ENCODE assay signal across 8 mouse cellular contexts in the genomic region with DNA sequence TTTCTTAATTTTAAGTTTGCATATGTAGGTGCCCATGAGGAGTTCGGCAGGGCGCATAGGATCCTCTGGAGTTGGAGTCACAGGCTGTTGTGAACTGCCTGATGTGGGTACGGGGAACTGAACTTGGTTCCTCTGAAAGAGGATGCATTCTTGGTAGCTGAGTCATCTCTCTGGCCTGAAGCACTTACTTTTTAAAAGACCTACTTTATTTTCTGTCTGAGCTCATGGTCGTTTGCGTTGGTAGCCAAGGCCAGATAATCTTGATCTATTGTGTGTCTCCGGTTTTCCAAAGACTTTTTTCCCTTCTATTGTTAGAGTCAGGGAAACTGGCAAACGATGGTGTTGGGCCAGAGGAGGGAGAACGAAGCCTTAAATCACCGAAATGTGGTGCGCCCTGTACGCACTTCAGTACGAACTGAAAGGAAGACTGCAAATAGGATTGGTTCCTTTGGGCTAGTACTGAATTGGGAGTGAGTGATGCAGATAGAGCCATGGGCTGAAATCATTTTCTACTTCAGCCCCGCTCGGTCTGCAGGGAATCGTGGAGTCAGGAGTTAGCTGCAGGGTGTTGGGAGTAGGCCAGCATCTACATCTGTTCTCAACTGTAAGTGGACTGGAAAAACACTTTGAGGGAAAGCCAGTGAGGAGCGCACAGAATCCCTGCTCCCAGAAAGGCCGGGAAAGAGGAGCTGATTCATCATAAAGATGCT. TPM values are rescaled to one million over a fixed set of nuclear protein-coding genes. Genes with fewer than 3 reads are reported as not detected.
A peak's percentile ranks its signal among the peaks of the same experiment; 100 is the strongest.
DNase-seq lines count a peak whose midpoint lies in the region; ATAC-seq and TF ChIP-seq lines count a peak whose summit lies in the region.

No protein-coding gene starts in this region.

- no peaks in the 10 kb centered on the region for H3K36me3 ChIP-seq in E14TG2a.4 (ENCODE audit: insufficient read depth, low read length)
- no peaks in the 10 kb centered on the region for H3K36me3 ChIP-seq in kidney, embryonic 15.5 days

- TF ChIP-seq CTCF in E14TG2a.4 (conservative IDR thresholded peaks at IDR 0.05; ENCODE audit: low read length), result no peak

- peaks cover 20% of the 10 kb centered on the region for H3K4me1 ChIP-seq in E14TG2a.4 (replicated peaks; ENCODE audit: low read depth, low read length)
- H3K4me1 ChIP-seq in kidney, embryonic 15.5 days, result no peaks in the 10 kb centered on the region

- peak; percentile 58 for DNase-seq in adrenal gland, adult 2 months
- no peak for DNase-seq in adrenal gland, postnatal 4 days (ENCODE audit: low spot score in 2 of 2)
- DNase-seq in cerebellum, postnatal 10 days, result peak; percentile 87 to 93
- DNase-seq in heart, adult 8-10 months (ENCODE audit: low spot score), result peak; percentile 69
- peak; percentile 50 for DNase-seq in lung, postnatal 10 days
- DNase-seq in adipocyte (ENCODE audit: low spot score), result no peak

- 54% methylated on average over 17 of the region's 17 CpGs for WGBS in kidney, embryonic 15.5 days

- ATAC-seq in kidney, embryonic 15.5 days (replicated peaks; ENCODE audit: low FRiP score), result 0 out of 2 replicates have a peak, but pooled peaks have one; percentile 29

- peaks cover 11% of the 10 kb centered on the region for H3K27me3 ChIP-seq in E14TG2a.4 (ENCODE audit: insufficient read depth, low read length)
- H3K27me3 ChIP-seq in kidney, embryonic 15.5 days, result no peaks in the 10 kb centered on the region

- H3K4me3 ChIP-seq in E14TG2a.4 (replicated peaks; ENCODE audit: low read length), result 0 out of 2 replicates have a peak overlapping the region, but pooled peaks have one; percentile 11
- no peak overlapping the region for H3K4me3 ChIP-seq in kidney, embryonic 15.5 days (replicated peaks)

- H3K27ac ChIP-seq in kidney, embryonic 15.5 days, result peak overlapping the region; percentile 59

- peak overlapping the region; percentile 38 for H3K4me2 ChIP-seq in kidney, embryonic 15.5 days

- H3K9me3 ChIP-seq in E14TG2a.4 (ENCODE audit: low read length), result no peaks in the 10 kb centered on the region
- no peaks in the 10 kb centered on the region for H3K9me3 ChIP-seq in kidney, embryonic 15.5 days (replicated peaks)

- H3K9ac ChIP-seq in kidney, embryonic 15.5 days, result no peak overlapping the region

RNA-seq across cellular contexts. Expression of a gene that starts 40.1 kb away (rescaled TPM):
- 10 to 100 TPM; 16.4 to 21.6 TPM for total RNA-seq in adrenal gland, adult 2 months (2021)
- polyA plus RNA-seq in adrenal gland, adult 2 months (2012; rRNA removed), result 3.3 and 3.7 TPM in 2 replicates
- total RNA-seq in adrenal gland, postnatal 4 days (2021), result 10 to 100 TPM; 27.1 to 29.9 TPM
- total RNA-seq in heart, adult 8-10 months (2022), result 10 to 100 TPM; 10.2 to 11.5 (median 10.8) TPM
- polyA plus RNA-seq in kidney, embryonic 15.5 days (2015; fragmentation: Nextera tagmentation; extraction: Ambion mirVana), result 23.8 and 24.5 TPM in 2 replicates

Comparison
In these comparisons a context has a peak if more than half of its experiments do, and no peak if none do; other contexts are left out.
1. DNase-seq: peak in adrenal gland, adult 2 months (single experiment), cerebellum, postnatal 10 days (2 of 2), heart, adult 8-10 months (single experiment) and lung, postnatal 10 days (single experiment); none in adrenal gland, postnatal 4 days (0 of 2) and adipocyte (single experiment).